Mouse (Mus musculus) urinary bladder, postnatal 4 days (tissue): Measurements from ENCODE around the gene Gm3187.
"Not testable (repeated sequence)": the region's sequence is repeated elsewhere in the genome, so short reads cannot be mapped to it uniquely, and the experiment has no call there.

ENCODE experiments used
- DNase-seq, 2 experiments: peaks; one replicate each; pipeline ENCODE4 v3.0.0; 2021 to 2022; ENCODE audit warnings: low spot score in 2 of 2

The Gm3187 gene

GRCm38 (mm10) chr14:5483907-5484306, at the start of gene Gm3187:
Gene Gm3187 (plus strand): TSS chr14:5484207.
- DNase-seq, result not testable (repeated sequence)

DNA sequence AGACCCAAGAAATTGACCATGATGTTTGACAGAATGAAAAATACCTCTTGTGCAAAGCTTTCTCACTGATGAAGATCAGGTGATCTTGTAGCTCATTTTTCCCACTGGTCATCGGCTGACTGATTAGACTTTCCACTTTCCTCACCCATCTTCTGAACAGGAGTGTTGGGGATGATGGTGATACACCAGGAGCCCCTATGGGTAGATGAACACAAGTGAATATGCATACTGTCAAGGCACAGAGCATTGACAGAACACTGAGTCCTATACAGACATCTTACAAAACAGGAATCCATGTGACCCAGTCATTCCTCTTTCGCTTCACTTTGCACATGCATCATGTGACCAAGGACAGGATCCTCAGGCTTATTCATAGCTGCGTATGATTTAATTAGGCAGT, 28.6 kb upstream of the Gm3187 start, which contains the start of gene Gm3194:
Gene Gm3194 (minus strand): TSS at position 101 of the 400 bp plus-strand sequence.
- DNase-seq, result not testable (repeated sequence)

DNA sequence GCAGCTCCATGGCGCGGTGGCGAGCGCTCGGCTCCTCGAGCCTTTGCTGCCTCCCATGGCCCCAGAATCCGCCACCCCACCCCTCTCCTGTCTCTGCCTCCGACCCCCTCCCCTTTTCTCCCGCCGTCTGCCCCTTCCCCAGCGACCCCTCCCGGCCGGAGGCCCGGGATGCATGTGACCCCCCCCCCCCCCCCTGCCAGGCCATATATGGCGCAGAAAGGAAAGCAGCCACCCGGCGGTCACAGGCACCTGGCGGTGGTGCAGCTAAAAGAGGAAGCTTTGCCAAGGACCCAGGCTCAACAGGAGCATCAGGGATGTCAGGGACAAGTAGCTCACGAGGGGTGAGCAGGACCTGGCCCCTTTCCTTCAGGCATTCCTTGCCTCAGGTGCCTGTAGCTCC, 23.5 kb upstream of the Gm3187 start:
- not testable (repeated sequence) for DNase-seq

GRCm38 (mm10) chr14:5477730-5478129, 6.3 kb upstream of the Gm3187 start, which contains the start of gene Gm8246:
Gene Gm8246 (minus strand): TSS chr14:5477830.
- not testable (repeated sequence) for DNase-seq

DNA sequence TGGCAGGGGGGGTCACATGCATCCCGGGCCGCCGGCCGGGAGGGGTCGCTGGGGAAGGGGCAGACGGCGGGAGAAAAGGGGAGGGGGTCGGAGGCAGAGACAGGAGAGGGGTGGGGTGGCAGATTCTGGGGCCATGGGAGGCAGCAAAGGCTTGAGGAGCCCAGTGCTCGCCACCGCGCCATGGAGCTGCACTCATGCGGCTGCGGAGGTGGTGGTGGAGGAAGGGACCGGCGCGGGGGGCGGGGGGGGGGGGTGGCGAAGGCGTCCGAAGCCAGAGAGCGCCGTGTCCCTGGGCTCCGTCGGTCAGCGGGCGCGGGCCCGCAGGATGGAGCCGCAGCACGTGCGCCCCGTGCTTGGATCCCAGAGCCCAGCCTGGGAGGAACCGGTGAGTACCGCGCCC, 17.4 kb downstream of the Gm3187 start, which contains the start of gene Gm3488:
Gene Gm3488 (plus strand): TSS at position 301 of the 400 bp plus-strand sequence.
- DNase-seq, result not testable (repeated sequence)

DNA sequence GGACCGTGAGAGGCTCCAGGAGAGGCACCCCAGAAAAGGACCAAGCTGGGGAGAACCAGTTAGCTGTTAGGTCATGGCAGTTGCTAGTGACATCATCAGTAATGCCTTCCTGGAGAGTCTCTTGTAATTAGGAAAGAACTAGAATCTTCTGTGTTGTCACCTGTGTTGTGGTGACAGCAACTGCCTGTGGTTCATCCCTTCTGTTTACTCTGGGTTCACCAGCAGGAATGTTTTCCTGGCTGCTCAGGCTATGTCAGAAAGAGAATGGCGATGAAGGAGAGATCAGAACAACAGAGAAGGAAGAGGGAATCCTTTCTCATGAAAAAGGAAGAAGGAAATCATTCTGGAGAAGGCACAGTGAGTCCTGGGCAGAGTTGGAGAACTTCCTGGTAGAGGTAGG, 54.2 kb downstream of the Gm3187 start, which contains the start of gene Gm3532:
Gene Gm3532 (plus strand): TSS at position 301 of the 400 bp plus-strand sequence.
- not testable (repeated sequence) for DNase-seq
